Mouse (Mus musculus): Measurements from ENCODE around the gene Cdc42se1. TPM values are rescaled to one million over a fixed set of nuclear protein-coding genes. Genes with fewer than 3 reads are reported as not detected.
"Not testable (repeated sequence)": the region's sequence is repeated elsewhere in the genome, so short reads cannot be mapped to it uniquely, and the experiment has no call there.

The Cdc42se1 gene
- polyA plus RNA-seq, 1 experiment from 2014 or later, result 109 TPM

DNA sequence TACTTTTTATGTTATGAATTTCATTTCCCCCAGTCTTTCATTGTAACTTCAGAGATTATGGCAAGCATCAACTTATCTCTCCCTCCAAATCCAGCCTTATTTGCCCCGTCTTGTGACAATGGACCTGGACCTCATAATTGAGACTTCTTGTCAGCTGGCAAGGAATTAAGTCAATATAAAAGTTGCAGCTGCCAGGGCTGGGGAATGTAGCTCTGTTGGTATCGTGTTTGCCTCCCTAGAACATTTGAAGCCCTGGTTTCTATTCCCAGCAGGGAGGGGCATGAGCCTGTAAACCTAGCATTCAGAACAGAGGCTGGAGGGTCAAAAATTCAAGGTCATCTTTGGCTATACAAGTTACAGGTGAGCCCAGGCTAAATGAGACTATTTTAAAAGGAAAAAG lies 32.8 kb upstream of the Cdc42se1 start:
- no peaks in the 10 kb centered on the region for H3K4me1 ChIP-seq (ENCODE audit: control insufficient read depth, insufficient read depth, low read length)
- H3K9ac ChIP-seq (ENCODE audit: low read length), result no peak overlapping the region
- H3K36me3 ChIP-seq (ENCODE audit: control insufficient read depth, insufficient read depth, low read length), result peaks cover 6% of the 10 kb centered on the region
- DNase-seq (ENCODE audit: low spot score), result no peak
- H3K9me3 ChIP-seq (ENCODE audit: control insufficient read depth, low read length), result no peaks in the 10 kb centered on the region
- no peak overlapping the region for H3K4me3 ChIP-seq (ENCODE audit: low read depth, low read length)
- H3K27ac ChIP-seq (ENCODE audit: low read depth, low read length), result no peak overlapping the region
- 97% methylated on average over 2 of the region's 2 CpGs for WGBS
- no peak for ATAC-seq (ENCODE audit: insufficient read depth, low FRiP score, low TSS enrichment)
- H3K4me2 ChIP-seq (ENCODE audit: low read depth), result no peak overlapping the region
- no peaks in the 10 kb centered on the region for H3K27me3 ChIP-seq (ENCODE audit: control insufficient read depth, insufficient read depth, low read length)

- ATAC-seq (ENCODE audit: insufficient read depth, low FRiP score, low TSS enrichment), result no peak
- no peak for DNase-seq (ENCODE audit: low spot score)
- Histone ChIP-seq H3K4me3 (ENCODE audit: low read depth, low read length) (no peak overlapping the region), H3K36me3 (ENCODE audit: control insufficient read depth, insufficient read depth, low read length) (peaks cover 12% of the 10 kb centered on the region), H3K27me3 (ENCODE audit: control insufficient read depth, insufficient read depth, low read length) (no peaks in the 10 kb centered on the region), H3K9me3 (ENCODE audit: control insufficient read depth, low read length) (no peaks in the 10 kb centered on the region), H3K4me2 (ENCODE audit: low read depth) (no peak overlapping the region), H3K4me1 (ENCODE audit: control insufficient read depth, insufficient read depth, low read length) (no peaks in the 10 kb centered on the region), H3K9ac (ENCODE audit: low read length) (no peak overlapping the region), H3K27ac (ENCODE audit: low read depth, low read length) (no peak overlapping the region)
- 88% methylated on average over 1 of the region's 1 CpGs for WGBS
These were observed 29.4 kb upstream of the Cdc42se1 start for GRCm38 (mm10) chr3:95199101-95199500.

DNA sequence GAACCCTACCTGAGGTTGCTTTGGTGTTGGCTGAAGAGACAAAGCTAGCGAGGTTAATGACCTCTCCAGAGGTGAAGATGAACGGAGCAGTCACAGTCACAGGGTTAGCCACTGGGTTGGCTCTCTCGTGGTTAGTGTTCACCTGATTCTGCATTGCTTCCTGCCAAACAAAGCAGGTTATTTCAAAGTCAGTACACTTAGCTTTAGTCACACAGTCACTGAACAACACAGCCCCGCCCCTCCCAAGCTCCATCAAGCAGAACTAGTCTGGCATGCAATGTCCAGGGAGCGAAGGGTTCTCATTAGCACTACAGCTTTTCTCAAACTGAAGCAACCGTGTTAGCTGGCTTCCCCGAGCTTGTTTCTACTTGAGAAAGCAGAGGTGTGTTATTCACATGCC lies 28.4 kb upstream of the Cdc42se1 start:
- no peaks in the 10 kb centered on the region for H3K27me3 ChIP-seq (ENCODE audit: control insufficient read depth, insufficient read depth, low read length)
- no peak for ATAC-seq (ENCODE audit: insufficient read depth, low FRiP score, low TSS enrichment)
- H3K9me3 ChIP-seq (ENCODE audit: control insufficient read depth, low read length), result no peaks in the 10 kb centered on the region
- peaks cover 12% of the 10 kb centered on the region for H3K36me3 ChIP-seq (ENCODE audit: control insufficient read depth, insufficient read depth, low read length)
- H3K4me1 ChIP-seq (ENCODE audit: control insufficient read depth, insufficient read depth, low read length), result no peaks in the 10 kb centered on the region
- WGBS, result 83% methylated on average over 7 of the region's 7 CpGs
- H3K4me3 ChIP-seq (ENCODE audit: low read depth, low read length), result no peak overlapping the region
- no peak overlapping the region for H3K27ac ChIP-seq (ENCODE audit: low read depth, low read length)
- no peak for DNase-seq (ENCODE audit: low spot score)
- no peak overlapping the region for H3K9ac ChIP-seq (ENCODE audit: low read length)
- H3K4me2 ChIP-seq (ENCODE audit: low read depth), result no peak overlapping the region

GRCm38 (mm10) chr3:95200562-95200961 lies 28.0 kb upstream of the Cdc42se1 start:
- WGBS, result 83% methylated on average over 2 of the region's 2 CpGs
- no peak overlapping the region for H3K9ac ChIP-seq (ENCODE audit: low read length)
- no peak overlapping the region for H3K4me2 ChIP-seq (ENCODE audit: low read depth)
- no peaks in the 10 kb centered on the region for H3K9me3 ChIP-seq (ENCODE audit: control insufficient read depth, low read length)
- no peak overlapping the region for H3K27ac ChIP-seq (ENCODE audit: low read depth, low read length)
- ATAC-seq (ENCODE audit: insufficient read depth, low FRiP score, low TSS enrichment) (no peak), DNase-seq (ENCODE audit: low spot score) (no peak)
- no peaks in the 10 kb centered on the region for H3K4me1 ChIP-seq (ENCODE audit: control insufficient read depth, insufficient read depth, low read length)
- no peak overlapping the region for H3K4me3 ChIP-seq (ENCODE audit: low read depth, low read length)
- no peaks in the 10 kb centered on the region for H3K27me3 ChIP-seq (ENCODE audit: control insufficient read depth, insufficient read depth, low read length)
- peaks cover 9% of the 10 kb centered on the region; the same call in 1 of the 2 replicates for H3K36me3 ChIP-seq (ENCODE audit: control insufficient read depth, insufficient read depth, low read length)

- Histone ChIP-seq H3K27me3 (ENCODE audit: control insufficient read depth, insufficient read depth, low read length) (no peaks in the 10 kb centered on the region), H3K36me3 (ENCODE audit: control insufficient read depth, insufficient read depth, low read length) (peaks cover 6% of the 10 kb centered on the region; the same call in 1 of the 2 replicates), H3K9ac (ENCODE audit: low read length) (no peak overlapping the region), H3K9me3 (ENCODE audit: control insufficient read depth, low read length) (no peaks in the 10 kb centered on the region), H3K4me1 (ENCODE audit: control insufficient read depth, insufficient read depth, low read length) (no peaks in the 10 kb centered on the region), H3K4me3 (ENCODE audit: low read depth, low read length) (no peak overlapping the region), H3K27ac (ENCODE audit: low read depth, low read length) (no peak overlapping the region), H3K4me2 (ENCODE audit: low read depth) (no peak overlapping the region)
- WGBS, result 93% methylated on average over 6 of the region's 6 CpGs
- DNase-seq (ENCODE audit: low spot score) (no peak), ATAC-seq (ENCODE audit: insufficient read depth, low FRiP score, low TSS enrichment) (no peak)
These were observed 24.7 kb upstream of the Cdc42se1 start for GRCm38 (mm10) chr3:95203880-95204279.

- Histone ChIP-seq H3K9ac (ENCODE audit: low read length) (no peak overlapping the region), H3K27me3 (ENCODE audit: control insufficient read depth, insufficient read depth, low read length) (no peaks in the 10 kb centered on the region), H3K9me3 (ENCODE audit: control insufficient read depth, low read length) (no peaks in the 10 kb centered on the region), H3K27ac (ENCODE audit: low read depth, low read length) (no peak overlapping the region), H3K4me1 (ENCODE audit: control insufficient read depth, insufficient read depth, low read length) (no peaks in the 10 kb centered on the region), H3K36me3 (ENCODE audit: control insufficient read depth, insufficient read depth, low read length) (no peaks in the 10 kb centered on the region; the same call in 1 of the 2 replicates), H3K4me3 (ENCODE audit: low read depth, low read length) (no peak overlapping the region), H3K4me2 (ENCODE audit: low read depth) (no peak overlapping the region)
- WGBS, result 90% methylated on average over 4 of the region's 4 CpGs
- ATAC-seq (ENCODE audit: insufficient read depth, low FRiP score, low TSS enrichment) (no peak), DNase-seq (ENCODE audit: low spot score) (no peak)
These were observed 20.2 kb upstream of the Cdc42se1 start for GRCm38 (mm10) chr3:95208286-95208685.

- Histone ChIP-seq H3K4me3 (ENCODE audit: low read depth, low read length) (no peak overlapping the region), H3K9ac (ENCODE audit: low read length) (no peak overlapping the region), H3K9me3 (ENCODE audit: control insufficient read depth, low read length) (no peaks in the 10 kb centered on the region), H3K27me3 (ENCODE audit: control insufficient read depth, insufficient read depth, low read length) (no peaks in the 10 kb centered on the region), H3K36me3 (ENCODE audit: control insufficient read depth, insufficient read depth, low read length) (peaks cover 2% of the 10 kb centered on the region; the same call in 1 of the 2 replicates), H3K4me2 (ENCODE audit: low read depth) (no peak overlapping the region), H3K27ac (ENCODE audit: low read depth, low read length) (no peak overlapping the region), H3K4me1 (ENCODE audit: control insufficient read depth, insufficient read depth, low read length) (no peaks in the 10 kb centered on the region)
- 86% methylated on average over 2 of the region's 2 CpGs for WGBS
- no peak for ATAC-seq (ENCODE audit: insufficient read depth, low FRiP score, low TSS enrichment)
- no peak for DNase-seq (ENCODE audit: low spot score)
These were observed 17.9 kb upstream of the Cdc42se1 start for GRCm38 (mm10) chr3:95210585-95210984.

- H3K4me3 ChIP-seq (ENCODE audit: low read depth, low read length); H3K9me3 ChIP-seq (ENCODE audit: control insufficient read depth, low read length); DNase-seq (ENCODE audit: low spot score); H3K9ac ChIP-seq (ENCODE audit: low read length); H3K36me3 ChIP-seq (ENCODE audit: control insufficient read depth, insufficient read depth, low read length); H3K27me3 ChIP-seq (ENCODE audit: control insufficient read depth, insufficient read depth, low read length); ATAC-seq (ENCODE audit: insufficient read depth, low FRiP score, low TSS enrichment); H3K4me2 ChIP-seq (ENCODE audit: low read depth); H3K4me1 ChIP-seq (ENCODE audit: control insufficient read depth, insufficient read depth, low read length); H3K27ac ChIP-seq (ENCODE audit: low read depth, low read length): not testable (repeated sequence)
- 95% methylated on average over 7 of the region's 10 CpGs for WGBS
These were observed 15.5 kb upstream of the Cdc42se1 start for GRCm38 (mm10) chr3:95212889-95213608.

GRCm38 (mm10) chr3:95213609-95213975 lies 14.9 kb upstream of the Cdc42se1 start:
- peaks cover 2% of the 10 kb centered on the region; the same call in 1 of the 2 replicates for H3K36me3 ChIP-seq (ENCODE audit: control insufficient read depth, insufficient read depth, low read length)
- H3K9ac ChIP-seq (ENCODE audit: low read length), result no peak overlapping the region
- H3K9me3 ChIP-seq (ENCODE audit: control insufficient read depth, low read length), result no peaks in the 10 kb centered on the region
- no peaks in the 10 kb centered on the region for H3K27me3 ChIP-seq (ENCODE audit: control insufficient read depth, insufficient read depth, low read length)
- H3K4me2 ChIP-seq (ENCODE audit: low read depth), result no peak overlapping the region
- H3K4me3 ChIP-seq (ENCODE audit: low read depth, low read length), result no peak overlapping the region
- ATAC-seq (ENCODE audit: insufficient read depth, low FRiP score, low TSS enrichment) (no peak), DNase-seq (ENCODE audit: low spot score) (no peak)
- 100% methylated on average over 1 of the region's 1 CpGs for WGBS
- H3K4me1 ChIP-seq (ENCODE audit: control insufficient read depth, insufficient read depth, low read length), result peaks cover 6% of the 10 kb centered on the region; the same call in 1 of the 2 replicates
- H3K27ac ChIP-seq (ENCODE audit: low read depth, low read length), result no peak overlapping the region

Measured in neural tube, embryonic 11.5 days (tissue).